Mouse (Mus musculus): ENCODE data around the gene Taf10.

DNA sequence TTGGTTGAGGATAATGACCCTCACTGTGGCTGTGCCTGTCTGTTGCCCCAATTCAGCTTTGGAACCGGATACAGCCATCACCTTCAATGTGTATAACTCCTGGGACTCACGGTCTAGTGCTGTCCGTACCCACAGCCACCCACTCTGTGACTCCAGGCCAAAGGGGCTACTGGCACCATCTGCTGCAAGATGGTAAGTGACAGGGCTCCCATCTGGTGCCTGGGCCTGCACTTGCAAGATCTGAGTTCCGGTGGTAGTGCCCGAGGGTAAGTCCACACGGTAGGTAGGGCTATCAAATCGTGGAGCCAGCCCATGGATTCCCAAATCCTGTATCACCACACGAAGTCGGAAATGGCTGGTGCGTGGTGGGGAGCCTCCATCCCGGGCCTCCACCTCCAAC is 20.2 kb upstream of the Taf10 start:
- TF ChIP-seq POLR2A (IDR thresholded peaks at IDR 0.05; ENCODE audit: low read depth, low read length) = no peak
- no peak for TF ChIP-seq CTCF (IDR thresholded peaks at IDR 0.05; ENCODE audit: extremely low read depth, insufficient read depth, insufficient read length, insufficient replicate concordance)
